Mouse (Mus musculus) stomach, embryonic 14.5 days (tissue): ENCODE measurements around the gene Mon2. TPM values are rescaled to one million over a fixed set of nuclear protein-coding genes. Genes with fewer than 3 reads are reported as not detected.
A peak's percentile ranks its signal among the peaks of the same experiment; 100 is the strongest.

Experiments
- ATAC-seq: fragments of 200-750 bp; cut with Nextera tagmentation; 2 replicates; pipeline ENCODE4 v1.8.0; 2017; ENCODE audit warnings: low read depth, moderate TSS enrichment; ENCODE audit not compliant: insufficient number of reproducible peaks, insufficient read depth, low FRiP score
- H3K27ac ChIP-seq: fragments of 300-500 bp; sonication (generic); 2 replicates; pipeline ENCODE4 v1.5.1; 2014; ENCODE audit warnings: mild to moderate bottlenecking, low read length, moderate library complexity, mixed read lengths
- H3K27me3 ChIP-seq: fragments of 300-500 bp; sonication (generic); 2 replicates; pipeline ENCODE4 v1.6.1; 2014; ENCODE audit warnings: low read length, control low read depth, mixed read lengths; ENCODE audit not compliant: control insufficient read depth, insufficient read depth
- H3K36me3 ChIP-seq: fragments of 300-500 bp; sonication (generic); 2 replicates; pipeline ENCODE4 v1.6.1; 2014; ENCODE audit warnings: mild to moderate bottlenecking, control low read depth, low read length, moderate library complexity, mixed read lengths; ENCODE audit not compliant: control insufficient read depth, insufficient read depth
- H3K4me1 ChIP-seq: fragments of 300-500 bp; sonication (generic); 2 replicates; pipeline ENCODE4 v1.6.1; 2014; ENCODE audit warnings: low read length, control low read depth, mixed read lengths; ENCODE audit not compliant: control insufficient read depth, insufficient read depth
- H3K4me2 ChIP-seq: fragments of 300-500 bp; sonication (generic); replicated peaks from 2 replicates; pipeline ENCODE4 v1.6.1; 2014; ENCODE audit warnings: low read depth, low read length, control low read depth
- H3K4me3 ChIP-seq: fragments of 300-500 bp; sonication (generic); 2 replicates; pipeline ENCODE4 v1.5.1; 2014; ENCODE audit warnings: low read depth, low read length, control low read depth
- H3K9ac ChIP-seq: fragments of 300-500 bp; sonication (generic); replicated peaks from 2 replicates; pipeline ENCODE4 v1.6.1; 2014; ENCODE audit warnings: low read depth, mild to moderate bottlenecking, control low read depth, low read length, moderate library complexity, mixed read lengths
- H3K9me3 ChIP-seq: fragments of 300-500 bp; sonication (generic); 2 replicates; pipeline ENCODE4 v1.6.1; 2016; ENCODE audit warnings: low read depth, low read length, control low read depth; ENCODE audit not compliant: control insufficient read depth
- WGBS: fragments of 180-500 bp; shearing (Covaris S2); extraction: QIAGEN DNeasy Blood & Tissue Kit; methylation state at CpG from one replicate; pipeline ENCODE4 v1.1.7; 2014; 5-methylcytosine and 5-hydroxymethylcytosine counted together
- polyA plus RNA-seq: library from polyadenylated mRNA; unstranded; fragments of >200 nt; fragmentation: Nextera tagmentation; extraction: Ambion mirVana; gene quantifications from 2 replicates; pipeline ENCODE4 v1.2.1, GENCODE M21; 2014

The Mon2 gene
- polyA plus RNA-seq, 1 experiment from 2014 or later = 34.0 TPM

DNA sequence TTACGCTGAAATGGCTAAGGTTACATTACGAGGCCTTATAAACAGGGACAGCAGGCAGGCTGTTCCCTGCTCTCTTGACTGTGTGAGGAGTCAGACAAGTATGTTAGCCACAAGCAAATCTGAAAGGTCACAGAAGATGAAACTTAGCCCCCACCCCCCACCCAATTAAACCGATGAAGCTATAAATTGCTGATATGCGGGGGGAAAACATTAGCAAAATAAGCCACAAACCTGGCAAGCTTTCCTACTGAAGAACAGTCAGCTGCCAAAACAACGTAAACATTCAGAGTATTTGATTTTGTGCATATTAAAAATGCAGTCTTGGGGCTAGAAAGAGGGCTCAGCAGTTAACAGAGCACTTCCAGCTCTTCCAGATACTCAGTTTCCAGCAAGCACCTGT, 31.8 kb upstream of the Mon2 start:
- no peak for ATAC-seq
- Histone ChIP-seq H3K36me3 (no peaks in the 10 kb centered on the region), H3K27me3 (no peaks in the 10 kb centered on the region), H3K9ac (no peak overlapping the region), H3K4me1 (no peaks in the 10 kb centered on the region), H3K4me2 (no peak overlapping the region), H3K9me3 (no peaks in the 10 kb centered on the region), H3K27ac (no peak overlapping the region), H3K4me3 (no peak overlapping the region)
- WGBS = 89% methylated on average over 5 of the region's 5 CpGs

DNA sequence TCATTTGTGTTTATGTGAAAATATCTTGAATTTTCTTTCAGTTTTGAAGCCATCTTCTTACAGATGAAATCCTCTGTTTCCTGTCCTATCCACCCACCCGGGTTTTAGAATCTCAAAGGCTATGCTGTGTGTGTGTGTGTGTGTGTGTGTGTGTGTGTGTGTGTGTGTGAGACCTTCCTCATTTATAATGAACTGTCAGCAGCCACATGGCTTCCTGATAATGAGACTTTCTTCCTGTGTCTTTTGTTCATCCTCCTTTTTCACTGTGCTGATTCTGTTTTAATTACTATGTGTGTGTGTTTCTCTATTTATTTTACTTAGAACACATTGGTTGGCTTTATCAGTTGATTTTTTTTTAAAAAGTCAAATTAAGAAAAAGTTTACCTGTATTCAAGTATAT, 25.0 kb upstream of the Mon2 start:
- 57% methylated on average over 1 of the region's 1 CpGs for WGBS
- H3K9ac ChIP-seq = no peak overlapping the region
- no peaks in the 10 kb centered on the region for H3K4me1 ChIP-seq
- H3K4me2 ChIP-seq = no peak overlapping the region
- ATAC-seq = no peak
- H3K4me3 ChIP-seq = no peak overlapping the region
- no peaks in the 10 kb centered on the region for H3K36me3 ChIP-seq
- no peaks in the 10 kb centered on the region for H3K9me3 ChIP-seq
- H3K27me3 ChIP-seq = no peaks in the 10 kb centered on the region
- no peak overlapping the region for H3K27ac ChIP-seq

DNA sequence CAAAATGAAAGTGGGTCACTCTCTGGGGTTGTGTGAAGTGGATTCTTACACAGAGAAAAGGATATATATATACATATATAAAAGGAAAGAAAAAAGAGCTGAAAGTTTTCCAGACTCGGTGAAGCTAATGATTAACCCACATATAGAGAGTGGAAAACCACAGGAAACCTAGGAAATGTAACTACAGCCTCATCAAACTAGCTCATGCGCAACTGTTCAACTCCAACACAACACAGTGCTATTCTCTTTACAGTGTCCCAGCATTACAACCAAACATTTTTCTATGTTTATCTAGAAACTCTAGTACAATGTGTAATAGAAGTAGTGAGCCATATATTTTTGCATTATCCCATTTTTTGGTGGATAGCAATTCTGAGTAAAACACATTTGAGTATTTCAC, 24.3 kb upstream of the Mon2 start:
- Histone ChIP-seq H3K36me3 (no peaks in the 10 kb centered on the region), H3K9ac (no peak overlapping the region), H3K27ac (no peak overlapping the region), H3K4me2 (no peak overlapping the region), H3K4me1 (no peaks in the 10 kb centered on the region), H3K9me3 (no peaks in the 10 kb centered on the region), H3K4me3 (no peak overlapping the region), H3K27me3 (no peaks in the 10 kb centered on the region)
- ATAC-seq = no peak
- WGBS = 85% methylated on average over 2 of the region's 2 CpGs

DNA sequence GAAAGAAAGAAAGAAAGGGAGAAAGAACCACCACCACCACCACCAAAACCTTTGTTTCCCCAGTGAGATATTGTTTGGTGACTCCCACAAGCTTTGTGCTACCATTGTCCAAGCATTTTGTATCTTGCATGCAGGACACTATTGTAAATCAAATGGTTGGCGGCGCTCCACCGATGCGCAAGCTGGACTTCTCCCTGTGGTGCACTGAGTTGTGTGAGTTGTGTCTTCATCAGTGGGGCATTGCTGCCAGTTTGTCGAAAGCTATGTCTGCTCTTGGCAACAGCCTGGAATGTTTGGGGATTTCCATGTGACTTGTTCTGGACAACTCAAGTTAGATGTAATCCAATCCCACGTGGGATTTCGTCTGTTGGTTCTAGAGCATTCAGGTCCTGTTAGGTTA, 18.2 kb upstream of the Mon2 start:
- no peak for ATAC-seq
- Histone ChIP-seq H3K36me3 (no peaks in the 10 kb centered on the region), H3K4me2 (no peak overlapping the region), H3K4me1 (no peaks in the 10 kb centered on the region), H3K27me3 (no peaks in the 10 kb centered on the region), H3K27ac (no peak overlapping the region), H3K9me3 (no peaks in the 10 kb centered on the region), H3K4me3 (no peak overlapping the region), H3K9ac (no peak overlapping the region)
- WGBS = 84% methylated on average over 7 of the region's 7 CpGs

DNA sequence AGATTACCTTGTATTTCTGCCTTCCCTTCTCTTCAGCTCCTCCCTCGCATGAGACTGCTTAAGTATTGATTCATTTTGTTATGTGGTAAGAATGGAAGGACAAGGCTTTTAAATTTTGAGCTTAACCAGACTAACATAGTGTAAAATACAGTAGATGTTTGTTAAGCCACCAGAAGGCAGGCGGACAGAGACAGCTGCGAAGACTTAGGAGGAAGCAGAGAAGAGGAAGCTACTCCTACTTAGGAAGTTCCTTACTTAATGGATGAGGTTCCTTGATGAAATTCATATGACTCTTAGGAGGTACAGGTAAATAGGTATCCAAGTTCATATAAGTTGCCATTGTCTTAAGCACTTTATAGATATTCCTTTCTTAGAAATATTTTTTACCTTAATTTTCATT, 16.3 kb upstream of the Mon2 start:
- no peak overlapping the region for H3K4me3 ChIP-seq
- H3K4me1 ChIP-seq = no peaks in the 10 kb centered on the region
- H3K9ac ChIP-seq = no peak overlapping the region
- no peaks in the 10 kb centered on the region for H3K9me3 ChIP-seq
- ATAC-seq = no peak
- WGBS = 75% methylated on average over 3 of the region's 3 CpGs
- no peaks in the 10 kb centered on the region for H3K36me3 ChIP-seq
- no peaks in the 10 kb centered on the region for H3K27me3 ChIP-seq
- no peak overlapping the region for H3K27ac ChIP-seq
- H3K4me2 ChIP-seq = no peak overlapping the region

DNA sequence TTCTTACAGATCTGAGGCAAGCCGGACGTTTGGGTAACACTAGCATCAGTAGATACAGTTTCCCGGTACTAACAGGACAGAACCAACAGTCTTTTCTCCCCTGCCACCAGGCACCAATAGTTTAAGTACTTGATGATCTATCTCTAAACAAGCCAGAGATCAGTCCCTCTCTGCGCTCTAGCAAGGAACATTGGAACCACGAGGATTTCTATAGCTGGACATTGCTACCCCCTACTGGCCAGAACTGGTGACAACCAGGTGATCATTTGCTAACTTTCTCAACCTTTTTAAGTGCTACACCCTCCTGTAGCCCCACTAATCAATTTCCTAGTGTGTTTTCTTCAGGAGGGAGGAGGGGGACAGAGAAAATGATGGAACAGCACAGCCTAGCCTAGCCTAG, 15.4 kb upstream of the Mon2 start:
- H3K4me2 ChIP-seq = no peak overlapping the region
- H3K4me1 ChIP-seq = no peaks in the 10 kb centered on the region
- H3K4me3 ChIP-seq = no peak overlapping the region
- H3K27ac ChIP-seq = no peak overlapping the region
- H3K9ac ChIP-seq = no peak overlapping the region
- 0 out of 2 replicates have a peak, but pooled peaks have one; percentile 23 for ATAC-seq
- H3K27me3 ChIP-seq = no peaks in the 10 kb centered on the region
- H3K36me3 ChIP-seq = no peaks in the 10 kb centered on the region
- WGBS = 30% methylated on average over 5 of the region's 5 CpGs
- no peaks in the 10 kb centered on the region for H3K9me3 ChIP-seq

DNA sequence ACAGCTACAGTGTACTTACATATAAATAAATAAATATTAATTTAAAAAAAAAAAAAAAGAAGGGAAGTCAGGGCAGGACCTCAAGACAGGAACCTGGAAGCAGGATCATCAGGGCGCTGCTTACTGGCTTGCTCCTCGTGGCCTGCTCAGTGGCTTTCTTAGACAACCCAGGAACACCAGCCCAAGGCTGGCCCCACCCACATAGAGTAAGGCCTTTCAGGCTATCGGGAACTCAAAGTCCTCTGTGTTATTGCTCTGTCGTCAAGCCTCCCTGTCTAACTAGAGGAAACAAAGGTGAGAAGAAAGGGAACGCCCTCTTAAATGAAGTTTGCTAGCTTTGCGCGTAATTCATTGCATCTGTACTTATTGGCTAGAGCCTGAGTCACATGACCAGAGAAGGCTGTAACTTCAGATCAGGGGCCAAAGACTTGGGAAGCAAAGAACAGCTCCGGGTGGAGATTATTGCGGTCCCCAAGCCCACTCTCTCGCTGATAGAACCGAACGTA, 13.2 kb upstream of the Mon2 start:
- Histone ChIP-seq H3K36me3 (no peaks in the 10 kb centered on the region), H3K9me3 (no peaks in the 10 kb centered on the region), H3K4me2 (no peak overlapping the region), H3K27ac (no peak overlapping the region), H3K9ac (no peak overlapping the region), H3K4me3 (no peak overlapping the region), H3K27me3 (no peaks in the 10 kb centered on the region), H3K4me1 (peaks cover 4% of the 10 kb centered on the region; the same call in 1 of the 2 replicates)
- ATAC-seq = no peak
- whole genome bisulfite sequencing = 81% methylated on average over 12 of the region's 12 CpGs

DNA sequence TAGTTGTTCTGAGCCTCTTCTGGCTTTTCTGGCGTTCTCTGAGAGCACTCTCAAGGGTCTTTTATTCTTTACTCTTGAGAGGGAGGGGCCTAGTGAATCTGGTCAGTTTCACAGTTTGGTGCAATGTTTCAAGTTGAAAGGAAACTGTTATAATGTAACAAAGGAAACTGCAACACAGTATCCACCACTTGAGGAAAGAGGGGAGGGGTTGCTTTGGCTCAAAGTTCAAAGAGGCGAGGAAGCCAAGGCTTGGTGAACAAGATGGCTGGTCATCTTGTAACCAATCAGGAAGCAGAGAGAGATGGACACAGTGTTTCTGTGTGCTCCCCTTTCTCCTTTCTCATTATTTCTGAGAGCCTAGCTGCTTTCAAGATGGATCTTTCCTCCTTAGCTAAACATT, 10.5 kb upstream of the Mon2 start:
- Histone ChIP-seq H3K27ac (no peak overlapping the region), H3K9ac (no peak overlapping the region), H3K9me3 (no peaks in the 10 kb centered on the region), H3K27me3 (no peaks in the 10 kb centered on the region), H3K4me1 (peaks cover 4% of the 10 kb centered on the region; the same call in 1 of the 2 replicates), H3K4me3 (no peak overlapping the region), H3K4me2 (no peak overlapping the region), H3K36me3 (no peaks in the 10 kb centered on the region)
- 72% methylated on average over 2 of the region's 2 CpGs for WGBS
- no peak for ATAC-seq

DNA sequence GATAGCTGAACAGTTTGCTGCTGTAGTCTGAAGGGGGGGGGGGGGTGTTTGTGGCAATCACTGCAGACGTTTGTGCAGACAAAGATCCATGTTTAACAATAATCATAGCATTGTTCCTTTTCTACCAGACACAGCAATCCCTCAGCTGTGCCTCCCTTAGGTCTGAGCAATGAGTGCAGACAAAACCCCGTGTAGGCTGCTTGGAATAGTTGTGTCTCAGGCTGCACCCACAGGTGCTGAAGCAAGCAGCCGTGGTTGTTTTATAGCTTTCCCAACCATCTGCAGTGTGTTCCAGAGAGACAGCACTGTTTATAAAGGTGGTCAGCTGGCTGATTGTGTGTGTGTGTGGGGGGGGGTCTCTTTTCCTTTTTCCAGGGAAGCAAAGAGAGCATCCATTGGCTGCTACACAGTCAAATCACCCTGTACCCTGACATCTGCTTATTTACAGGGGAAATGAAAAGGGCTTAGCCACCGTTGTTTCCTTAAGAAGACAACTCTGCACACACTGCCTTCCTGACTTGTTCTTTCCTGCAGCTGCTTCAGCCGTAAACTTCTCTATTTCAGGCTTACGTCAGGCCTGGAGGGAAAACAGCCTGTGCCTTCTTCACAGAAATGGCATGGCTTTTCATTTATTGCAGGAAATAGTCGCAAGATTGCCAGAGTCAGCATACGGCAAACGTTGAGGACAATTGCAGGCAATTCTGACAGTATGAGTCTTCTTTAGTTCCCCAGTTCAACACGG, 8.8 kb upstream of the Mon2 start:
- Histone ChIP-seq H3K4me2 (no peak overlapping the region), H3K4me1 (peaks cover 4% of the 10 kb centered on the region; the same call in 1 of the 2 replicates), H3K36me3 (no peaks in the 10 kb centered on the region), H3K27ac (no peak overlapping the region), H3K9me3 (no peaks in the 10 kb centered on the region), H3K9ac (no peak overlapping the region), H3K27me3 (no peaks in the 10 kb centered on the region), H3K4me3 (no peak overlapping the region)
- no peak; the same call in 1 of the 2 replicates for ATAC-seq
- WGBS = 41% methylated on average over 10 of the region's 10 CpGs
